Mouse (Mus musculus) activated CD4-positive, CD25-positive, alpha-beta regulatory T cell (primary cell): ENCODE measurements around the gene Slc25a42. TPM values are rescaled to one million over a fixed set of nuclear protein-coding genes. Genes with fewer than 3 reads are reported as not detected.

Source experiments
- polyA plus RNA-seq, 2 experiments: library from polyadenylated mRNA; unstranded; fragments of 100-300 nt; shearing (Covaris generic); gene quantifications; one replicate each; pipeline ENCODE4 v1.2.1; 2017

The Slc25a42 gene
- polyA plus RNA-seq = 10 to 100 TPM in 1 of 2 experiments, 1 to 10 TPM in 1; 4.8 to 11.1 TPM

GRCm38 (mm10) chr8:70212112-70213055 is at the start of gene Slc25a42:
Gene Slc25a42, minus strand, starts transcription at chr8:70212305.

GRCm38 (mm10) chr8:70234080-70234780 is 22.1 kb upstream of the Slc25a42 start, which contains the start of the genes Sugp2 and Armc6:
Gene Sugp2, plus strand, starts transcription at chr8:70234226.
Gene Armc6, minus strand, starts transcription at chr8:70234466.

GRCm38 (mm10) chr8:70172043-70172681 is 39.9 kb downstream of the Slc25a42 start, which contains the start of gene Tmem161a:
Gene Tmem161a, plus strand, starts transcription at chr8:70172356.

GRCm38 (mm10) chr8:70139026-70139857 is 72.9 kb downstream of the Slc25a42 start, which contains the start of the genes Rfxank, Borcs8 and Mef2b:
Gene Rfxank, minus strand, starts transcription at chr8:70139154.
Gene Borcs8, plus strand, starts transcription at chr8:70139499.
Gene Mef2b, plus strand, starts transcription at chr8:70139711.

Other genes starting within 250 kb of the Slc25a42 start
- 100 to 1,000 TPM in 1 of 2 experiments, 10 to 100 TPM in 1; 90.0 to 122 TPM for gene Gatad2a, start 215.9 kb downstream of the Slc25a42 start, polyA plus RNA-seq
- gene Mau2, start 169.6 kb downstream of the Slc25a42 start, polyA plus RNA-seq = 10 to 100 TPM; 65.7 to 80.1 TPM
- 10 to 100 TPM; 57.2 to 63.2 TPM for gene Sugp1, start 169.5 kb downstream of the Slc25a42 start, polyA plus RNA-seq
- gene Tm6sf2, start 139.4 kb downstream of the Slc25a42 start, polyA plus RNA-seq = under 1 TPM in 1 of 2 experiments, not detected in 1; 0.30 TPM
- gene Hapln4, start 128.8 kb downstream of the Slc25a42 start, polyA plus RNA-seq = not detected
- under 1 TPM in 1 of 2 experiments, not detected in 1; 0.10 TPM for gene Ncan, start 91.4 kb downstream of the Slc25a42 start, polyA plus RNA-seq
- gene Nr2c2ap, start 81.0 kb downstream of the Slc25a42 start, polyA plus RNA-seq = 10 to 100 TPM; 38.4 to 61.7 TPM
- 10 to 100 TPM; 25.1 to 31.2 TPM for gene Rfxank, start 73.2 kb downstream of the Slc25a42 start, polyA plus RNA-seq
- gene Borcs8, start 72.8 kb downstream of the Slc25a42 start, polyA plus RNA-seq = 10 to 100 TPM; 55.4 to 79.7 TPM
- 1 to 10 TPM in 1 of 2 experiments, under 1 TPM in 1; 0.81 to 1.1 TPM for gene Mef2b, start 72.6 kb downstream of the Slc25a42 start, polyA plus RNA-seq
- 10 to 100 TPM; 26.0 to 43.0 TPM for gene Tmem161a, start 39.9 kb downstream of the Slc25a42 start, polyA plus RNA-seq
- gene Sugp2, start 21.9 kb upstream of the Slc25a42 start, polyA plus RNA-seq = 10 to 100 TPM; 28.9 to 34.8 TPM
- gene Armc6, start 22.2 kb upstream of the Slc25a42 start, polyA plus RNA-seq = 10 to 100 TPM; 10.4 to 12.5 TPM
- 1 to 10 TPM; 2.9 to 5.7 TPM for gene Homer3, start 70.5 kb upstream of the Slc25a42 start, polyA plus RNA-seq
- gene Ddx49, start 90.2 kb upstream of the Slc25a42 start, polyA plus RNA-seq = 10 to 100 TPM; 49.1 to 66.3 TPM
- 100 to 1,000 TPM; 346 to 377 TPM for gene Cope, start 90.2 kb upstream of the Slc25a42 start, polyA plus RNA-seq
- not detected for gene Cers1, start 103.5 kb upstream of the Slc25a42 start, polyA plus RNA-seq
- gene Gdf1, start 117.5 kb upstream of the Slc25a42 start, polyA plus RNA-seq = under 1 TPM; 0.36 to 0.39 TPM
- gene Upf1, start 141.0 kb upstream of the Slc25a42 start, polyA plus RNA-seq = 10 to 100 TPM; 55.4 to 75.0 TPM
- gene Comp, start 161.3 kb upstream of the Slc25a42 start, polyA plus RNA-seq = 1 to 10 TPM; 1.0 to 2.2 TPM
- gene Crtc1, start 227.3 kb upstream of the Slc25a42 start, polyA plus RNA-seq = 10 to 100 TPM in 1 of 2 experiments, 1 to 10 TPM in 1; 9.8 to 11.8 TPM